Mouse (Mus musculus): ENCODE data around the gene Nup133.

DNA sequence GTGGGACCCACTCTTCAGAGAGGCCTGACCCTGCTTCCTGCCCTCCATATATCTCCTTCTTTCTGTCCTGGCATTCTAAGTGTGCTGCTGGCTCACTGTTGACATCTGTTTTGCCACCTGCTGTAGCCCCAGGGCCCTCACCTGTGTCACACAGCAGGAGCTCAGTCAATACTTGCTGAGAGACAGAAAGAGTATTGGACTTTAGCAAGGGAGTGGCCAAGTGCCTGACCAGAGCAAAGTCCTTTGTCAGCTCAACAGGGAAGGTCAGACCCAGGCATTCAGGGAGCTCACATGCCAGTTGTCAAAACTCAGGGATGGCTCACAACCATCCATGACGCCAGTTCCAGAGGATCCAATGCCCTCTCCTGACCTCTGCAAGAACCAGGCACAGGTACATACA lies 24.4 kb upstream of the Nup133 start:
- TF ChIP-seq TCF12 (IDR thresholded peaks at IDR 0.05; ENCODE audit: insufficient read depth, poor library complexity, severe bottlenecking) (no peak), USF1 (IDR thresholded peaks at IDR 0.05; ENCODE audit: low read depth) (no peak), MAX (IDR thresholded peaks at IDR 0.05; ENCODE audit: low read depth) (no peak), POLR2A (IDR thresholded peaks at IDR 0.05; ENCODE audit: insufficient read length, low read depth) (no peak), E2F4 (IDR thresholded peaks at IDR 0.05; ENCODE audit: insufficient read depth) (no peak)
